Mouse (Mus musculus) brain, embryonic 14.5 days (tissue): ENCODE results near the gene Igsf9.

Experiments used
- CTCF ChIP-seq: fragments of 200-500 bp; IDR thresholded peaks from 2 replicates; pipeline ENCODE4 v1.5.1; 2012; ENCODE audit warnings: inconsistent platforms, mild to moderate bottlenecking, moderate library complexity, borderline replicate concordance; ENCODE audit not compliant: insufficient read depth, insufficient read length; ENCODE audit errors: extremely low read depth
- POLR2A ChIP-seq: fragments of 200-500 bp; IDR thresholded peaks from 2 replicates; pipeline ENCODE4 v1.6.1; 2012; ENCODE audit warnings: mild to moderate bottlenecking, inconsistent platforms, borderline replicate concordance; ENCODE audit not compliant: poor library complexity, insufficient read depth, insufficient read length, severe bottlenecking; ENCODE audit errors: extremely low read depth

GRCm38 (mm10) chr1:172440521-172440920, 41.1 kb upstream of the Igsf9 start:
- no peak for TF ChIP-seq CTCF
- no peak for TF ChIP-seq POLR2A
